Mouse (Mus musculus) heart, postnatal 25 days (tissue): ENCODE measurements around the gene Dcun1d4. TPM values are rescaled to one million over a fixed set of nuclear protein-coding genes. Genes with fewer than 3 reads are reported as not detected.

Source experiments
- DNase-seq: peaks from one replicate; pipeline ENCODE4 v3.0.0; 2022; ENCODE audit warnings: low spot score
- intact Hi-C: fragments of 180-260 bp; cut with DNase I; formaldehyde crosslinking; loops from one replicate; pipeline ENCODE4 v1.15.1; 2025
- total RNA-seq, 2 experiments: library from RNA; stranded (reverse); gene quantifications; 2 replicates each; pipeline ENCODE4 v1.2.3; 2021

Gene Dcun1d4
- total RNA-seq, 2 experiments from 2014 or later = 14.6 to 16.0 TPM

DNA sequence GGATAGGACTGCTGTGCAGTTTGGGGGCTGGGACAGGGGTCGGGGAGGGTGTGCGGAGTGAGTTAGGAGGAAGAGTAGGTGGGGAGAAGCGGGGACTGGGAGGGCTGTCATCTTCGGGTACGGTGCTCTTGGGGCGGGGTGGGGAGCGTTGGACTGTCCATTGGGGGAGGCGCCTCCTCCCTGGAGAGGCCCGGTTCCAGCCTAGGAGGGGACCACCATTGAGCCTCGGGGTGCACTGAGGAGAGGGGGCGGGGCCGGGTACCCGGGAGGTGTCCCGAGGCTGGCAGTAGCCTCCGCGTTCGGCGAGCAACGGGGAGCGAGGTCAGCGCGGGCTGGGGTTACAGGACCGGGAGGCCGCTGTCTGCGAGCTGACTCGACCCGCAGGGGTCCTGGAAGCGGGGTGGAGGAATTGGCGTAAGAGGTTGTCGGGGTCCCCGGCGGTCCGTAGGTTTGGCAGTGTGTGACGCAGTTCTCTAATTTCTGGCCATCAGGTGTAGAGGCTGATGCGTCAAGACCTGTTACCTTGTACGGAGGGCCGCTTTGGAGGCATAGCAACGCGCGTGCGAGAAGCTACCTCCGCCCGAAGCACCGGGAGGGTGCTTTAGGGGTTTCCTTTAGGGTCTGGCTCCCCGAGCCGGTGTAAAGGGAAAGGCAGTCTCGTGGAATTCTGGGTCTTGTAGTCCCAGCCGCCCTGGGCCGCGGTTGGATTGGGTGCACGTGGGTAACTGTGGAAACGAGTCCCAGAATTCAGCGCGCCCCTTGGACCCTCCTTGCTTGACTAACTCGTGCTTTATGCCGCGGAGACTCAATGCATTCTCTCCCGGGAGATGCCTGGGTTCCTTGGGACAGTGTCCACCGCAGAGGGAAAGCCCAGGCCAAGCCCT is 11.3 kb downstream of the Dcun1d4 start:
- DNase-seq = peak; percentile 76
- intact Hi-C loops = no loop called here

GRCm38 (mm10) chr5:73497401-73497800 is 16.6 kb downstream of the Dcun1d4 start:
- intact Hi-C loops = no loop called here
- DNase-seq = no peak

GRCm38 (mm10) chr5:73498559-73498958 is 17.8 kb downstream of the Dcun1d4 start:
- DNase-seq = no peak
- intact Hi-C loops = no loop called here

DNA sequence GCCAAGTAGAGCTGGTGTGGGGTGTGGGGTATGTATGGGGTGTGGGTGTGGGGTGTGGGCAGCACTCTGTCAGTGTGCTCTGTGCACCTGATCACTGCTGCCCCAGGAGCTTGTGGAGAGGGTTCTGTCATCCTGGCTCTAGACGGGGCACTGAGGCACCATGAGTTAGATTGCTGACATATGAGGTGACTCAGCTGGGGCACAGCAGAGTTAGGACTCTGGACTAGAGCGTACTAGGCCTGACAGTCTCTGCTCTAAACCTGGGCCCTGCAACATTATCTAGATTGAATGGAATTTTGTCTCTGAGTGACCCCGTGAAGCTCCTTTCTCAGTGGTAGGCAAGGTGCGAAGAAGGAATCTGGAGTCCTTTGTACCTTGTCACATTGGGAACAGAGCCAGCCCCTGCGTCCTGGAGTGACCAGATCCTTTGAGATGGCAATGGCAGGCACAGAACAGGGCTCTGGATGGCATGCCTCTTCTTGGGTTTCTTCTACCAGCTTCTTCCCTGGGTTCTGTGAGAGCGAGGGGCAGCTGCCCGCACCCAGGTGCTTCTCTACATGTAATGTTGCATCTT is 20.2 kb downstream of the Dcun1d4 start:
- no peak for DNase-seq

DNA sequence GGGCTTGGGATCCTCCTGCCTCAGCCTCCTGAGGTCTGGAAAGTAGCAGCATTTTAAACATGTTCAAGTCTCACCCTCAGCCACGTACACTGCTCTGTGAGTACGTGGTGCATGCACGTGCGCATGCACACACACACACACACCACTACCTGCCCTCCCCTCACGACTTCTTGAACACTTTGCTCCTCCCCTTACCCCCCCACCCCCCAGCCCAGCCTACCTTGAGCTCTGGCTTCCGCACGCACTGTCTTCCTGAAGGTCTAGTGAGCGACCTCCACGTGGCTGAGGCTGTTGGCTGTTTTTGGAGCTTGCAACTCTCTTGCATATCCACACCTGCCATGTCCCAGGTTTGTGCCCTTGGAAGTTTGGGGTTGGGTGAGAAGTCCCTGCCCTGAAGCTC is 21.6 kb downstream of the Dcun1d4 start:
- no peak for DNase-seq
- intact Hi-C loops = no loop called here

More for the DNA sequence above, 20.2 kb downstream of the Dcun1d4 start:
- intact Hi-C loops = no loop called here

DNA sequence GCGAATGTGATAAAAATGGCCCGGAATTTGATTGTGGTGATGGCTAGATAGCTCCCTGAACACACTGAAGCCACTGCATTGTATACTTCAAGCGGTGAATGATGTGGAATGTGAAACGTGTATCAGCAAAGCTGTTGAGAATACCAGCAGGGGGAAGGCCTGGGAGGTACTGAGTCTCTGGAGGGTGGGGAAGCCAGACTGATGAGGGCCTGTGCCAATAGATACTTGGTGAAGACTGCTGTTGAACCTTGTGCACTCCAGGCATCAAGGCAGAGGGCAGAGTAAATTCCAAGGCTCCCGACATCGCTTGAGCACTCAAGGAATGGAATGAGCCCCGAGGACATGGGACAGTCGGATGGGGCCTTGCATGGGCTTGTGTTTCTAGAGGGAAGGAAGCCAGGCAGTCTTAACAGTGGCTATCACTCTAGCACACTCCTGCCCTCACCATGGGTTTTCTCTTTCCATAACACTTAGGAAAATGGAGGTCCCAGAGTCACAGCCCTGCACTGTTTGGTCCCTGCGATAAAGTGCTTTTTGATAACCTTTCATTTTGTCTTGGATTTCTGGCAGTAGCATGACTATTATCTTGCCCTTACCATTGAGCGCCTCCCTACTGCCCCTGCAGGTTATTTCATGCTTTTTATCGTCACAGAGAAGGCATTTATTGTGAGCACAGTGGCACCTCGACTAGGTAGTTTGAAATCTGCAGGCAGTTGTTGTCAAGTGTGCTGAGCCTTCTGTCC is 22.4 kb downstream of the Dcun1d4 start:
- DNase-seq = no peak
- intact Hi-C loops = no loop called here

DNA sequence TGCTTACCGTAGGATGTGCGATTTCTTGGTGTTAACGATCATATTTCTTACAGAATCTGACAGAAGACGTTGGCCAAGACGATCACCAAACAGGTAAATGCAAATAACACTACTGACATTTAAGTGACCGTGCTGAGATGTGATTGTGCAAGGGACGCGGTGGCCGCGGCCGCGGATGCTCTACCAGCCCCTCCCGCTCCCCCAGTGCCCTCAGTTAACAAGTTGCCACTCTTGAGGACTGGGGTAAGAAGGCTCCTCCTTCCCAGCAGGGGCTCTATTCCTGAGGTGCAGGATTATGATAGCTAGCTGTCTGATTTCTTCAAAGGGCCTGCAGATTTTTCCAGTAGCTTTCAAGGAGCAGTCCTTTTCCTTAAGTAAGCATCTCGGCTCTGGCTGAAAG is 30.3 kb downstream of the Dcun1d4 start:
- DNase-seq = no peak
- intact Hi-C loops = no loop called here

GRCm38 (mm10) chr5:73512241-73512640 is 31.4 kb downstream of the Dcun1d4 start:
- intact Hi-C loops = no loop called here
- no peak for DNase-seq

DNA sequence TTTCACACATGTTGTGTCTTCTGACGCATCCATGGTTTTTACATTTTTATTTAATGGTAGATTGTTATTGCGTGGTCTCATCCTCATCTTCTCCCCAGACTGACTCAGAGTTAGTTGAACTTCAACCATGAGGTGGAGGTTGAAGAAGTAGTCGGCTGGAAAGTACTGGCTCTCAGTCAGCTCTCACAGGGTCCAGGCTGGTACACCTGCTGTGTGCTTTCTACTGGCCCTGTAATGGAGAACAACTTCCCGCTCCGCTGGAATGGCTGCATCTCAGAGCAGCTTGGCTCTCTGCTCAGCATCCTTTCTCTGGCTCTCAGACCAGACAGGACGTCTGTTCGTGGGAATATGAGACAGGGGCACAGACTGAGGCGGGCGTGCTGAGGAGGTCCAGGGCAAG is 31.9 kb downstream of the Dcun1d4 start:
- intact Hi-C loops = no loop called here
- no peak for DNase-seq

DNA sequence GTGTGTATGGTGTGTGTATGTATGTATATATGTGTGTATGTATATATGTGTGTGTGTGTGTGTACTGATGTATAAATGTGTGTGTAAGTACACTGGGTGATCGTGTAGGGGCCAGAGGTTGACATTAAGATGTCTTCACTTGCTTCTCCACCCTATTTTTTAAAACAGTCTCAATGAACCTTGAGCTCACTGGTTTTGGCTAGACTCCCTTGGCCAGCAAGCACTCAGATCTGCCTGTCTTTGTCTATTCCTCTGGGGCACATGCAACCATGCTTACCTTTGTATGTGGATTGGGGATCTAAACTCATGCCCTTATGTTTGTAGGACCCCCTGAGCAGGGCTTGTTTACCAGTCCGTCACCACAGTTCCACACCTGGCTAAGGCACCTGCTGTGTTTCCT is 33.4 kb downstream of the Dcun1d4 start:
- no peak for DNase-seq
- intact Hi-C loops = no loop called here

DNA sequence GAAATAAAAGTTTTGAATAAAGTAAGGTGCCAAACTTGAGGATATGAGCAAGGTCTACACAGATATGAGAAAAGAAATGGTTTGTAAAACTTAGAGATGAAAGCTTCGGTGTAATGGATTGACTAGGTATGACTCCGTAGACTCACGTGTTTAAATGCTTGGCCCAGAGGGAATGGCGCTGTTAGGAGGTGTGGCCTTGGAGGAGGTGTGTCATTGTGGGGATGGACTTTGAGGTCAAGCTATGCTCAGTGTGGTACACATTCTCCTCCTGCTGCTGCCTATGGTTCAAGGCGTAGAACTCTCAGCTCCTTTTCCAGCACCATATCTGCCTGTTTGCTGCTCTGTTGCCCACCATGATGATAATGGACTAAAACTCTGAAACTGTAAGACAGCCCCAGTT is 36.5 kb downstream of the Dcun1d4 start:
- intact Hi-C loops = no loop called here
- no peak for DNase-seq

- no peak for DNase-seq
- intact Hi-C loops = no loop called here
Measured at GRCm38 (mm10) chr5:73518424-73519211, 37.8 kb downstream of the Dcun1d4 start.

- intact Hi-C loops = no loop called here
- DNase-seq = no peak
Measured at GRCm38 (mm10) chr5:73520787-73521186, 40.0 kb downstream of the Dcun1d4 start.

DNA sequence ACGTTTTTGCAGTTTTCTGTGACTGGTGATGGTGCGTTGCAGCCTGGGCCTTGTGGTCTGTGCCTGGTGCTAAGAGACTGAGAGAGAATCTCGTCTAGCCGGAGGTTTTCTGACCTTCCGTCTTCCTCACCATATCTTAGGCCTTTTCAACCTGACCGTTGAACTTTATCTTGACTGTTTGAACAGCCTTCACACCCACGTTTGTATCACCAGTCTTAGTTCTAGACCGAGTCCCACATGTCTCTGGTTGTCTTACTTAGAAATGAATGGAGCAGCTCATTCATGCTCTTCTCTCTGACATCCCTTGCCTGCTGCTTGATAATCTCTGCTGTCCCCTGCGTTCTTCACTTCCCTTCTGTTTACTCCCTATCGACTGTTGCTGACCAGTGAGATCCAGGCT is 42.4 kb downstream of the Dcun1d4 start:
- intact Hi-C loops = no loop called here
- DNase-seq = no peak

DNA sequence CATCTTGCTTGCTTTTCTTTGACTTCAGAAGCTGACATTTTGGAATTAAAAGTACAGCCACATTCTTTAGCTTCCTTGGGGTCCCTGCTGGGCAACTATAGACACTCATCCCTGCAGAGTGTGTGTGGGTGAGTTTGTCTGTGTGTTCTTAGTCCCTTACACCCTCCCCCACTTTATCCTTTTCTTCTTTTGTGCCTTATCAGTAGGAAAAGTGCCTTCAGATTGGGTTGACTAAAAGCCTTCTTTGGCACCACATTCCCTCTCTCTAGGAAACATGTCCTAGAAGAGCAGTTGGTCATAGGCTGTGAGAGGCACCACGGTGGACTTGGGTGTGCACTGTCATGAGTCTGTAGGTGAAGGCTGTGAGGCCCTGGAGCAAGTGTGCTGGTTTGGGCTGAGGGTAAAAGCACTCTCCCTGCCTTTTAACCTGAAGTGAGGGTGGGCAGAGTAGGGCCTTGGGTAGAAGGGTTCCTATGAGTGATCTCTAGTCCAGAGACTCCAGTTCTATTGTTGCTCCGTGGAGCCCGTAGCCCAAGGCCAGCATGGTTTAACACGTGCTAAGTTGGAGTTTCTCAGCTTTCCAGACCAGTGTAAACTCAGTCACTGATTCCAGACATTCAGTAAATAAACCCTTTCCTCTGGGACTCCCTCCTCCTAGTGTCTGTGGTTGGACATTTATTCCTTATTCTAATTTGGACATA is 43.6 kb downstream of the Dcun1d4 start:
- intact Hi-C loops = no loop called here
- no peak for DNase-seq

- intact Hi-C loops = no loop called here
- no peak for DNase-seq
Measured at GRCm38 (mm10) chr5:73532222-73532621, 51.4 kb downstream of the Dcun1d4 start.

GRCm38 (mm10) chr5:73532879-73533278 is 52.1 kb downstream of the Dcun1d4 start:
- intact Hi-C loops = no loop called here
- no peak for DNase-seq

DNA sequence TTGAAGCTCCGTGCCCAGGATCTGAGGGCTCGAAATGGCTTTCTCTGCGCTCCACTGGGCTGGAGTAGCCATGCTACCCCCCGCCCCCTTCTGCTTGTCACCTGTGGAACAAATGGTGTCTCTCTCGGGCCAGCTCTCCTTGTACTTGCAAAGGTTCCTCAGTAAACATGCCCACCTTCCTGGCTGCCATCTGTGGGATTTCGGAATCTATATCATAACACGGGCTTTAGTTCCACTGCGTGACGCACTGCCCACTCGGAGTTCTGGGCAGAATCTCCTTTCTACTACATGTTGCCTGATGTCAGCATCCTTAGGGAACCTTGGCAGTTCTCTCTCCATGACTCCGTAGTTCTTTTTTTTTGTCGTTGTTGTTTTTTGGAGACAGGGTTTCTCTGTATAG is 56.9 kb downstream of the Dcun1d4 start:
- no peak for DNase-seq
- intact Hi-C loops = loop anchor here (5.0 kb wide), 1 partner anchor 105 kb away; no protein-coding TSS in a partner anchor

- no peak for DNase-seq
- intact Hi-C loops = loop anchor here (5.0 kb wide), 1 partner anchor 106 kb away; no protein-coding TSS in a partner anchor
Measured at GRCm38 (mm10) chr5:73538586-73539298, 57.9 kb downstream of the Dcun1d4 start.
